Mouse (Mus musculus): ENCODE measurements around the gene Mier1.
A peak's percentile ranks its signal among the peaks of the same experiment; 100 is the strongest.

Gene Mier1

DNA sequence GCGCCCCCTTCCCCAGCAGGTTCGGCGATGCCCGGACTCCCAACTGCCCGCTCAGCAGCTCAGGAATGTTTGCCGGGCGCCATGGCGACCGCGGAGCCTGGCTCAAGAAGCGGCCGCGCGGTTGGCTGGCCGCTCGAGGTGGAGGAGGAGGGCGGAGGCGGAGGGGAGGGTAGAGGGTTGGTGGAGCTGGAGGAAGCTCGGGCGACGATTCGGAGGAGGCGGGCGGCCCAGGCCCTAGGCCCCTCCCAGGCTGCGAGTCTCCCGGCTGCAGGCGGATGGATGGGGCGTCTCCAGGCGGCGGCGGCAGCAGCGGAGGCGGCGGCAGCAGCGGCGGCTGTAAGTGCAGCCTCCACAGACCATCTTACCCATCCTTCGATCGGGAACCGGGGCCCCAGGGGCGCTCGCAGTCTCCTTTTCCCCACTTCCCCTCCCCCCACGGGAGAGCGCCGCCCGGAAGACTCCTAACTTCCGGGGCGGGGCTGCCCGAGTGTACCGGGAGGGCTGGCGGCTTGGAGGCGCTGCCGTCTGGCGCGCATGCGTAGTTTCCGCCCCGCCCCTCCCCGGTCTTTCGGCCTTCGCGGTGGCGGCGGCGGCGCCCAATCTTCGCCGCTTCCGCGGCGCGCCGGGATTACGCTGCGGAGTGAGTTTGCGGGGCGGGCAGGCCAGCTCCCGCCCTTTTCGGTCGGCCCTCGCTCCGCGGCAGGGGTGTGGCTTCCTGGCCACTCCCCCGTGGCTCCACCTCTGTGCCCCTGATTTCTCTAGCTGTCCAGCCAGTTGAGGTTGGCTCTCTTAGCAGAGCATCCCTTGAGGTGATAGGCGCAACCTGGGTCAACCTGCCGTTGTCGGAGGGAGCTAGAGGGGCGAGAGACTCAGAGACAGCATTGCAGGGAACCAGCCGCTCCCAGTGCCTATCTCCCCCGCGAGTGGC, at the start of gene Mier1, which contains the start of gene Wdr78:
Gene Mier1 (plus strand): TSS at position 207 of the 928 bp plus-strand sequence.
Gene Wdr78 (minus strand): TSS at position 372 of the 928 bp plus-strand sequence.
- peak; percentile 96 for DNase-seq (ENCODE audit: low spot score)

DNA sequence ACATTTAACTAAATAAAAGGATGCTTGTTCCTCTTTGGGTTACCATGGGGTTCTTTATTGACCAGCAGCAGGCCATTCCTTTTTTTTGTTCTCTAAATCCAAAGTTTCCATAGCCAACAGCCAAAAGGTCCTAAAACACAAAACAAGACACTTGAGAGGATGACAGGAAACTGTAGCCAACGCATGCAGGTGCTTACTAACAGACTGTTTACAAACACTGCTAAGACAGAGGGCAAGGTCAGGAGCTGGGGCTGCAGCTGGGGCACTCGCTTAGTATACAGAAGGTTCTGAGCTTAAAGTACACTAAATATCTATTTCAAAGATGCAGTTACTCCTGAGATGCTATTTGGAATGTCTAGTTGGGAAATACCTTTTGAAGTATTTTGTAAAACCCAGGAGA, 49.8 kb upstream of the Mier1 start:
- no peak for DNase-seq (ENCODE audit: low spot score)

GRCm38 (mm10) chr4:103064976-103065375, 49.2 kb upstream of the Mier1 start:
- DNase-seq (ENCODE audit: low spot score), result no peak

- DNase-seq (ENCODE audit: low spot score), result no peak
Measured at GRCm38 (mm10) chr4:103067906-103068655, 46.1 kb upstream of the Mier1 start.

DNA sequence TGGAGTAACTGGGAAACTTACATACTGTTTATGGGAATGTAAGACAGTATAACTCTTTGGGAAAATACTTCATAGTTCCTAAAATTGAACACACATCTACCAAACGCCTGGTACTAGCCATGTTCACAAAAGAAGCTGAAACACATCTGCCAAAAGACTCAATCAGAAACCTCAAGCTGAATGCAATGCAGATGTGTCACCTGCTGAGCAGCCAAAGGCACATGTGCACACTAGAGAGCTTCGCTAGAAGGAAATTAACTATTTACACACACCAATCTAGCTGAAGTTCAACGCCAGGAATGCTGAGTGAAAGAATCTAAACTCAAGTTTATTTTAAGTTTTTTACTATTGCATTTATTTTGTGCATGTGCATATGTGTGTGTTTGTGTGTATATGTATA, 43.6 kb upstream of the Mier1 start:
- DNase-seq (ENCODE audit: low spot score), result no peak

- no peak for DNase-seq (ENCODE audit: low spot score)
Measured at GRCm38 (mm10) chr4:103085237-103085636, 29.0 kb upstream of the Mier1 start.

DNA sequence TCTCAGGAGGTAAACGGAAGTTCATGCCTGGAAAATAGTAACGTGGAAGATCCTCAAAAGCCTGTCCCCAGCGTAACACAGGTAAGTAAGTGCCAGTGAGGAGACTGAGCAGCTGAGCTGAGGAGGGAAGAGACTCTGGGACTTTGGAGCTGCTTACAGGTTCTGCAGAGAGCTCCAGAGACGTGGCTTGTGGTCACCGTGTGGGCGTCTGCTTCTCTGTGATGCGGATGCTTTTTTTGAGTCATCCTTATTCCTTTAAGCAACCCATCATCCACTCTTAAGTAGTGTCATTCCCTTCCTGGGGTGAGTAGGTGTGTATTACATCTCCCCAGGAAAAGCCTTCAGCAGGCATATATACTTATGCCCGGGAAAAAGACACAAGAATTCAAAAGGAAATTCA, 18.3 kb upstream of the Mier1 start:
- DNase-seq (ENCODE audit: low spot score), result no peak

DNA sequence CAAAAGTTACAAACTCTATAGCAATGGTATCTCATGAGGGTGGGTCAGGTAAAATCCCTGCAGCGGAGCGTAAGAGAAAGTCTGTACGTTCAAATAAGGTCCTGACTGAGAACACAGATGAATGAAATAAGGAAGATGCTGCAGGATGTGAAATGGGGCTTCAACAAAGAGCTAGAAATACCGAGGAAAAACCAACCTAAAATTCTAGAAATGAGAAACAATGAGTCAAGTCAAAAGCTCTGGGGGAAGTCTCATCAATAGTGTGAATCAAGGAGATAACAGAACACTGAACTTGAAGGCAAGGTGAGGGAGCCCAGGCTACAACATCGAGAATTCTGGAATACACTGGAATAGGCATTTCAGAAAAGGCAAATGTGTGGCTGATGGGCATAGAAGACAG, 15.7 kb upstream of the Mier1 start:
- DNase-seq (ENCODE audit: low spot score), result no peak

- no peak for DNase-seq (ENCODE audit: low spot score)
Measured at GRCm38 (mm10) chr4:103112651-103113050, 1.5 kb upstream of the Mier1 start.

DNA sequence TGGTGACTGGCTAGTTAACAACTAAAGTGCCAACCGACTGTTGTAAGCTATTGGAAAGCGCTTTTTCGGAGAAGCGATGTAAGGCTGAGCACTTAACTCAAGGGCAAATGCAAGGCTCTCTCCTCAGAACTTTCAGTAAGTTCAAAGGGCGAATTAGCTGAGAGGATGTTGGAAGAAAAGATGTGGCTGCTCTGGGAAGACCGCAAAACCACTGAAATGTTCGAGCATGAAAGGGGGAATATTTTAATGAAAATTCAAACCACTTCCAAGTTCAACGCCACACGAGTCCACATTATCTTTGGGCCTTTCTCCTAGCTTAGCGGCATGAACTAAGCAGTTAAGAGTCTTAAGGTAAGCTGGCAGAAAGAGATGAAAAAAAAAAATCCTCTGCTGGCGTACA, 788 bp upstream of the Mier1 start:
- DNase-seq (ENCODE audit: low spot score), result no peak

GRCm38 (mm10) chr4:103118888-103119228, 4.7 kb downstream of the Mier1 start:
- no peak for DNase-seq (ENCODE audit: low spot score)

- peak; percentile 80 for DNase-seq (ENCODE audit: low spot score)
Measured at GRCm38 (mm10) chr4:103119229-103120027, 5.2 kb downstream of the Mier1 start.

- DNase-seq (ENCODE audit: low spot score), result no peak
Measured at GRCm38 (mm10) chr4:103120028-103120384, 5.8 kb downstream of the Mier1 start.

GRCm38 (mm10) chr4:103120395-103120794, 6.2 kb downstream of the Mier1 start:
- no peak for DNase-seq (ENCODE audit: low spot score)

DNA sequence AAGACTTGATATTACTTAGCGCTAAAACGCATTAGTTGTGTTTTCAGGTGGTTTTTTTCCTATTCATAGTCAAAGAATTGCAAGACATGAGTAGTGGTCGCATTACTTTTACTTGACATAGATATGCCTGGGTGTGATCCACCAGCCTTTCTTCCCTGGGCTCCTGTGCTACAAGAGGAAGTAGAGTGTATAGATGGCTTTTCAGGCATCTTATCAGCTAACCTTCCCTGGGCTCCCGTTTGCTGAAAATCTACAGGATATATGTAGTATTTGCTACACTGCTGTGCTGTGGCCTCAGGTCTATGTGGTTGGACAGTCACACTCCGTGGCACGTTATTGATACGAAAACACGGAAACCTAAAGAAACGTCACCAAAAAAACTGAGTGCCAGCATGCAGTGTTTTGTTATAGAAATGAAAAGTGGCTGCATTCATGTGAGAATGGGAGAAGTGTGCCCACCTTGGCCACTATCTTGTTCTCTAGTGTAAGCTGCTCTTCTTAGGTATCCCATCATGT, 6.7 kb downstream of the Mier1 start:
- no peak for DNase-seq (ENCODE audit: low spot score)

DNA sequence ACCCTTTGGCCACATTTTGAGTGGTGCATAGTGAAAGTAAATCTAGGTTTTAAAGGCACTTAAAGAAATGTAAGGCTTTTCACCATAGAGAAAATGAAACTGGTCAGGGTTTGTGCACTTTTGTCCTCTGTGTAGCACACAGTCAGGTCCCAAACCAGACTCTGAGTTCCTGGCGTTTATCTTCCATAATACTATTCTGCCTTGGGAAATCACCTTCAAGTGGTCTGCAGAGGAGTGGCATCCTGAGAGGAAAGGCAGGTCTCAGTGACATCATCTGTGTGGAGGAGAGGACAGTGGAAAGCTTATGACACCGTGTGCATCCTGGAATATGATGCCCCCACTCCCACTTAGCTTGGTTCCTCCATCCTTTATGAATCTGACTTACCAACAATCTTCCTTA, 8.9 kb downstream of the Mier1 start:
- DNase-seq (ENCODE audit: low spot score), result no peak

DNA sequence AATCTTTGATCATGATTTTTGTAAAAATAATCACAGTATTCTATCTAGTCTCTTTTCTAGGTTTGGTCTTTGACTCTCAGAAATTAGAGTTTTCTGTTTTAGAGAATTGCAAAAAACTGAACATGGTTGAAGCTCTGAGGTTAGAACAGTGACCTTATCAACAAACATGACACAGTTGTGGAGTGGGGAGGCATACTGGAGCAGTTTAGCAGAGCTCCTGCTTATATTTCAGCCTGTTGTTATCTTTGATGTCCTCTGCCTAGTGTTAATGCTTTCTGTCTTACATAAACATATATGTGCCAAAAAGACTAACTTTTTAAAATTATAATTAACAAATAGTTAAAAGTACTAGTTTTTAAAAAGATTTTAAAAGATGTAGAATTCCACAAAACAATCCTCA, 9.4 kb downstream of the Mier1 start:
- no peak for DNase-seq (ENCODE audit: low spot score)

DNA sequence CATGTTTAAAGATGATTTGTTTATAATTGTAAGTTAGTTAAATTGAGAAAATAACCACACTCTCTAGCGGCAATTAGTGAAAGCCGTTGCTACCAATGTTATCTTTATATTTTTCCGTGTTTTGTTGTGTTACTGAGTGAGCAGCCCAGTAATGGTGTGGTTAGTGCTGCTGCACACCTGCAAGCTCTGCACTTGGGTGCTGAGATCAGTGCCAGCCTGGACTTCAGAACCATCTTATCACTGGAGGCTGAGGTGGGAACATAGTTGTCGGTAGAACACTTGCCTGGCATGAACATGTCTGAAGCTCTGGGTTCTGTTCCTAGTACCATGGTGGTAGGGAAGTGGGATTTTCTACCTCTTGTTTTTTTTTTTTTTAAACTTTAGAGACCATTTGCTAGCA, 12.3 kb downstream of the Mier1 start:
- DNase-seq (ENCODE audit: low spot score), result no peak

GRCm38 (mm10) chr4:103136946-103137345, 22.8 kb downstream of the Mier1 start:
- no peak for DNase-seq (ENCODE audit: low spot score)

DNA sequence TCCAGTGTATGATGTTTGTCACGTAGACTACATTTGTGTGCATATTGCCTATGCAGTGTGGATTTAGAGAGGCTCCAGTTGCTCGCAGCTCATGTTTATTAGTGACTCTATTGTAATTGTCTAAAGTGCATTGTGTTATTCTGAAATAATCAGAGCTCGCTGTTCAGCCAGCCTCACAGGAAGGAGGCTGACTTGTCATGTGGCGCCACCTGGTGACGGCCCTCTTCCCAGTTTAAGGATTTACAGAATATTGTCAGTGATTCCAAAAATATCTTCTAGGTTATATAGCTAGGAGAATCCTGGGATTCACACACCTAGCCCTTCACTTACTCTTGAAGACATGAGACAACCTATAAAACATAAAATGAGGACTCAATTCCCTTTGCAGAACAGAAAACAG, 32.1 kb downstream of the Mier1 start:
- peak; percentile 56 for DNase-seq (ENCODE audit: low spot score)

DNA sequence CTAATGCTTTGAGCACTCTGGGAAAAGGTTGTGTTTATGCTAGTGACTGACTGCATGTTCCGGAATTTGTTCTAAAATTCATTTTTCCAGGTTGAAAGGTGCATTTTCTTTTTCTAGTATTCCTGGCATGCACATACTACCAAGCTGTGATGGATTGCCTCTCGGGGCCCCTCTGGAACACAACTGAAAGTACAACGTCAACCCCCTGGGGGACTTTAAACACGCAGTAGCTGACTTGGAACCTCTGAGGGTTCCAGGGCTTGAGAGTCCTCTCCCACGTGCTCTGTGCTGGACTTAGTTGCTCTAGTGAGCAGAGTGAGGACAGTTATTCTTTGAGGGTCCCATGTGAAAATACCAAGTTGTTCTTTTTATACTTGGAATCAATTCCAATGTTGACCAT, 37.8 kb downstream of the Mier1 start:
- no peak for DNase-seq (ENCODE audit: low spot score)

GRCm38 (mm10) chr4:103158781-103159180, 44.6 kb downstream of the Mier1 start:
- DNase-seq (ENCODE audit: low spot score), result no peak

Data from spleen, adult 12 weeks (tissue).